Mouse (Mus musculus) adrenal gland, postnatal 10 days (tissue): ENCODE data around the gene Pcnx4. TPM values are rescaled to one million over a fixed set of nuclear protein-coding genes. Genes with fewer than 3 reads are reported as not detected.
"Not testable (repeated sequence)": the region's sequence is repeated elsewhere in the genome, so short reads cannot be mapped to it uniquely, and the experiment has no call there.

ENCODE experiments used
- DNase-seq: peaks from one replicate; pipeline ENCODE4 v3.0.0; 2021; ENCODE audit warnings: mixed read lengths
- total RNA-seq, 2 experiments: library from RNA; stranded (reverse); gene quantifications; 2 replicates each; pipeline ENCODE4 v1.2.3; 2021

The Pcnx4 gene
- total RNA-seq, 2 experiments from 2014 or later = 5.5 to 5.8 TPM

DNA sequence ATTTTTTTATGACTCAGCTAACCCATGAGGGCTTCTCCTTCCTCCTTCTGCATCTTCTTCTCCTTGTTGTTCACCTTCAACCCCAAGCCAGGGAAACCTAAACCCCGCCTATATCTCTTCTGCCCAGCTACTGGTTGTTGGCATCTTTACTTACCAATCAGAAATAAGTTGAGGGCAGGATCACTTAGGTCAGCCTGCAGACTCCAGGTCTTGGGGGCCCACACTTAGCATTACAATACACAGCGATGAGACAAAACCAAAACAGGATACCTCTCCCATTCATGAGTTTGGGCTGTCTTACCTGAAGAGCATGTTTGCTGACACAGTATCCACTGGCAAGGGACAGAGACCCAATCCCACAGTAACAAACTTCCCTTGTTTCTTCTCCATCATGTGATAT lies 57.8 kb downstream of the Pcnx4 start:
- DNase-seq = no peak

DNA sequence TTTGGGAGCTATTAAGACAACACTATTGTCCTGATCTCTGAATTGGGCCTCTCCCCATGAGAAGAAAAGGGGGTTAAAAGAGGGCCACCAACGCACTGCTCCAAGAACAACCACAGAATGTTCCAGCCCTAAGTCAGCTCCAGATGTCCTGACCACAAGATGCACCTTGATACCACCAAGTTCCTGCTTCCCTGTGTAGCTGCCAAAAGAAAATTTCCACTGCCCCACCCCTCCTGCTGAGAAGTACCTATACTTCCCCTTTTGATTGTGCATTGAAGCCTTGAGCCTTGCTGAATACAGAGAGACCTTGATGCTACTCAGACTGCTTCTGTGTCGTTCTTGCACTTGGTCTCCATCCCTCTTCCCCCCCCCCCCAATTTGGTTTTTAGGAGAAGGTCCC lies 62.5 kb downstream of the Pcnx4 start:
- not testable (repeated sequence) for DNase-seq

- no peak for DNase-seq
These were observed 75.9 kb downstream of the Pcnx4 start for GRCm38 (mm10) chr12:72612053-72612452.

- DNase-seq = no peak
These were observed 84.7 kb downstream of the Pcnx4 start for GRCm38 (mm10) chr12:72620856-72621255.

GRCm38 (mm10) chr12:72621441-72621840 lies 85.3 kb downstream of the Pcnx4 start:
- DNase-seq = no peak

- no peak for DNase-seq
These were observed 86.8 kb downstream of the Pcnx4 start for GRCm38 (mm10) chr12:72622853-72623496.

GRCm38 (mm10) chr12:72628751-72629150 lies 92.6 kb downstream of the Pcnx4 start:
- no peak for DNase-seq

Other genes with a start within 250 kb of the Pcnx4 start
- gene Rtn1, start 127.3 kb upstream of the Pcnx4 start, total RNA-seq = 10 to 100 TPM; 29.8 to 52.9 TPM
- 1 to 10 TPM; 2.1 to 3.2 TPM for gene Lrrc9, start 94.5 kb upstream of the Pcnx4 start, total RNA-seq
- gene Gm4756, start 113.3 kb downstream of the Pcnx4 start, total RNA-seq = not detected
- gene Dhrs7, start 128.5 kb downstream of the Pcnx4 start, total RNA-seq = 100 to 1,000 TPM; 129 to 142 TPM
- gene Ppm1a, start 221.1 kb downstream of the Pcnx4 start, total RNA-seq = 100 to 1,000 TPM; 252 to 260 TPM